Mouse (Mus musculus) cerebellum, adult 2 months (tissue): Measurements from ENCODE around the gene Lst1.

Experiments used
- CTCF ChIP-seq: fragments of 200-500 bp; IDR thresholded peaks from 2 replicates; pipeline ENCODE4 v1.5.1; 2011; ENCODE audit warnings: low read depth, mild to moderate bottlenecking, control low read depth, low read length, moderate library complexity, borderline replicate concordance; ENCODE audit not compliant: insufficient read depth
- POLR2A ChIP-seq: fragments of 200-500 bp; IDR thresholded peaks from 2 replicates; pipeline ENCODE4 v1.6.1; 2011; ENCODE audit warnings: low read length, control low read depth, borderline replicate concordance; ENCODE audit not compliant: insufficient read depth

DNA sequence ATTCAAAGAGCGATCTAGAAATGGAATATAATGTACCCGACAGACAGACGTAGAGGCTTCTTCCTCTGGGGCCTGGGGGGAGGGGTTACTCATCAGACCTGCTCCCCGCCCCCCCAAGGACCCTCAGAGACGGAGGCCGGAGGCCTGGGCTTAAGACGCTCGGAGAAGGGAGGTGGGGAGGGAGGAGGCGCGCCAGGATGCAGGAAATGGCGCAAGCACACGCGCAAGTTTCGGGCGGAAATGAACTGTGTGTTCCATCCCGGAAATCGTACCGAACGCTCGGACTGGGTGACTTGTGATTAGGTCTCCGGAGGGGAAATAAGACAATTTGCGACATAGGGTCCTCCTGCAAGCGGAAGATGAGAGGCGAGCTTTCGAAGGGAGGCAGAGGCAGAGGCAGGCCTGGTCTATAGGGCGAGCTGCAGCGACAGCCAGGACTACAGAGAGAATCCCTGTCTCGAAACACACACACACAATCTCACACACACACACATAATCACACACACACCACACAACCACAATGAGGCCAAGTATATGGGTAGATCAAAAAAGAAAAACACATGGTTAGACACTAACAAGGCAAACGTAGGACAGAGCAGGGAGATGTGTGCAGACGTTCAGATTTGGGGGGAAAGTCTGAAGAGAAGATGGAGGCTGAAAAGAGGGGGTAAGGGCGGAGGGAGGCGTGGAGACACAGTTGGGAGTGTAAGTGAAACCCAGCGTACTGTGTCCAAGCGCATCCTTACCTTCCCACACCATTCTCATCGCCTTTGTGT, 47.6 kb upstream of the Lst1 start, which contains the start of gene Nfkbil1:
- TF ChIP-seq CTCF (0 out of 2 replicates have a peak, but pooled peaks have one; percentile 7), POLR2A (peak; percentile 76; the same call in 1 of the 2 replicates)
